Mouse (Mus musculus): Measurements from ENCODE around the gene Actr1a. TPM values are rescaled to one million over a fixed set of nuclear protein-coding genes. Genes with fewer than 3 reads are reported as not detected.
A peak's percentile ranks its signal among the peaks of the same experiment; 100 is the strongest.

Gene Actr1a
- 100 to 1,000 TPM; 179 to 197 TPM for total RNA-seq (2021)
- long read RNA-seq, experiment 1, transcript Actr1a-201 (11 exons, 2,757 nt), result major isoform, 291 of 318 reads
- long read RNA-seq, experiment 1, partial matches to known transcripts, result 18 of 318 reads
- long read RNA-seq, experiment 1, other reads (novel, unspliced or antisense), result 9 of 318 reads
- long read RNA-seq, experiment 2, transcript Actr1a-201 (11 exons, 2,757 nt), result major isoform, 168 of 191 reads
- long read RNA-seq, experiment 2, partial matches to known transcripts, result 11 of 191 reads
- long read RNA-seq, experiment 2, other reads (novel, unspliced or antisense), result 12 of 191 reads

DNA sequence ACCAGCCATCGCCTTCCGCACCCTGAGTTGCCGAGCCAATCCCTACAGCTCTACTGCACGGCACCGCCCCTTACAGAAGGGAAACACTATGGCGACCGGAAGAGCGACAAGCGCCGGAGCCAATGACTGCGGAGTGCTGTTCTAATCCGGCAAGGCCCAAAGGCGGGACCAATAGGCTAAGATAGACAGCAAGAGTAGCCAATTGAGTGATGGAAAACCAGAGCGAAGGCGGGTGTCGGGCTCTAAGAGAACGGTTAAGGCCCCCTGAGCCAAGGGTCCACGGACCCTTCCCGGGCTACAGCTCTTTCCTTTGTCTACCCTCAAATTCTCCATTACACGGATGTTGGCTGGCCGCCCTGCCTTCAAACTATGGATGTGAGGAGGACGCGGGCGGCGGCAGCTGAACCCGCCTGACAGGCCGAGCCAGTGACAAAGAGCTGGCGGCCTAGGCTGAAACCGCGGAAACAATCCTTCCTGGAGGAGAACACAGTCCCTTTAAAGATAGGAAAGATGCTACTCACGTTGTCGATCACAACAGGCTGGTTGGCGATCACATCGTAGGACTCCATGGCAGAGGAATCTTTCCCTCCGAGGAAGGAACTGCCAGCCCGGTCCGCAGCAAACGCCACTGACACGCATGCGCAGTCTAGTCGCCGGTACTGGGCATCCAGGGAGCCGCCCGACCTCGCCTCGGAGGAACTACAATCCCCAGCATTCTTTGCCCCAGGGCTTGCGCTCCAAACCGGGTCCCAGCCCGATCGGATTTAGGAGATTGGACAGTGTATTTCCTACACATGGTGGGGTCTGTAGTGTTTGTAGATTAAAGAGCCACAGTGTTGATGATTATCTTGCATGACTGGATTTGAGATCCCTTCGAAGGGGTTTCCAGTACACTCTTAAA lies at the start of gene Actr1a:
Actr1a (minus strand) TSS at position 640 of the 901 bp plus-strand sequence.
- Histone ChIP-seq H3K4me3 (peak within 1 kb of the TSS; percentile 94), H3K27ac (peak within 1 kb of the TSS; percentile 84)
- TF ChIP-seq CTCF (IDR thresholded peaks at IDR 0.05), result no peak
- intact Hi-C loops (cut with DNase I), result loop anchor here (1.0 to 5.0 kb wide), 4 partner anchors 29 to 132 kb away; partner anchors contain the start of gene Trim8
- DNase-seq (ENCODE audit: extremely low spot score in 1 of 2, low spot score in 2 of 2), result peak; percentile 96 to 97

DNA sequence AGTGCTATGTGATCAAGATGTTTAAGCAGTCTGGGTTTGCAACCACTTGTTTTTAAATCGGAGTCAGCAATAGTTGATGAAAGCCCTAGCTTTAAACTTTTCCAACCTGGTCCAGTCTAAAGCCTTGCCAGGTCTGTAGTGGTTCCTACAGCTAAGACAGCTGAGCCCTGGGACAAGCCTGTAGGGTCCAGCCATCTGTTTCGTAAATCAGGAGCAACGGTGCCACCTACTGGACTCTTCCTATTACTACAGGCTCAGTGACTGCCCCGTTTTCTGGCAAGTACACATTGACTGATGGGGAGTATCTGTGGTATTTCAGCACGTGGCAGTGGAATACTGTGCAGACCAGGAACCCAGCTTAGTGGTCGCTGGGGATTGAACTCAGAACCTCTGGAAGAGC lies 48.7 kb upstream of the Actr1a start:
- H3K27ac ChIP-seq, result no peak overlapping the region
- intact Hi-C loops (cut with DNase I), result loop anchor here (1.0 kb wide), 1 partner anchor 45 kb away; no protein-coding TSS in a partner anchor
- H3K4me3 ChIP-seq, result no peak overlapping the region
- peak; percentile 66 to 69 for DNase-seq (ENCODE audit: extremely low spot score in 1 of 2, low spot score in 2 of 2)
- peak; percentile 83 for TF ChIP-seq CTCF (IDR thresholded peaks at IDR 0.05)

DNA sequence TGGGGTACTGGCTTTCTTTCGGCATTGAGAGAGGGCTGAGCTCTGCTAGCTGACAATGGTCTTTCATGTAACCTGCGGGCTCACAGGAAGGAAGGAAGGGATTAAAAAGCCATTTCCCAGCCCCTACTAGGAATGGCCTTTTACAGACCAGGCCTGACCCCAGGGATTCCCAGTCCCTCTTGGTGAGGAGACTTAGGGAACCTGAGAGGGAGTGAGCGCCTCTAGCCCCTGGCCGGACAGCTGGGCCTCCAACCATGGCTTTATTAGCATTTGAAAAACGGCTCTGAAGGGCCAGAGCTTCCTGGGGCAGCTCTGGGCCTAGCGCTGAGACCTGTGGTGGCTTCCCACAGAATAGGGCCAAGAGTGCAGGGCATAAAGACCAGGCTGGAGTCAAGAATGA lies 48.0 kb upstream of the Actr1a start:
- DNase-seq (ENCODE audit: extremely low spot score in 1 of 2, low spot score in 2 of 2), result no peak
- Histone ChIP-seq H3K27ac (no peak overlapping the region), H3K4me3 (no peak overlapping the region)
- TF ChIP-seq CTCF (IDR thresholded peaks at IDR 0.05), result no peak
- intact Hi-C loops (cut with DNase I), result no loop called here

- Histone ChIP-seq H3K27ac (no peak overlapping the region), H3K4me3 (no peak overlapping the region)
- intact Hi-C loops (cut with DNase I), result no loop called here
- DNase-seq (ENCODE audit: extremely low spot score in 1 of 2, low spot score in 2 of 2), result no peak
- TF ChIP-seq CTCF (IDR thresholded peaks at IDR 0.05), result peak; percentile 37; the same call in 1 of the 2 replicates
Measured at GRCm38 (mm10) chr19:46435492-46435891, 39.9 kb upstream of the Actr1a start.

GRCm38 (mm10) chr19:46434591-46434990 lies 39.0 kb upstream of the Actr1a start:
- intact Hi-C loops (cut with DNase I), result no loop called here
- TF ChIP-seq CTCF (IDR thresholded peaks at IDR 0.05), result no peak
- DNase-seq (ENCODE audit: extremely low spot score in 1 of 2, low spot score in 2 of 2), result no peak
- Histone ChIP-seq H3K4me3 (no peak overlapping the region), H3K27ac (no peak overlapping the region)

DNA sequence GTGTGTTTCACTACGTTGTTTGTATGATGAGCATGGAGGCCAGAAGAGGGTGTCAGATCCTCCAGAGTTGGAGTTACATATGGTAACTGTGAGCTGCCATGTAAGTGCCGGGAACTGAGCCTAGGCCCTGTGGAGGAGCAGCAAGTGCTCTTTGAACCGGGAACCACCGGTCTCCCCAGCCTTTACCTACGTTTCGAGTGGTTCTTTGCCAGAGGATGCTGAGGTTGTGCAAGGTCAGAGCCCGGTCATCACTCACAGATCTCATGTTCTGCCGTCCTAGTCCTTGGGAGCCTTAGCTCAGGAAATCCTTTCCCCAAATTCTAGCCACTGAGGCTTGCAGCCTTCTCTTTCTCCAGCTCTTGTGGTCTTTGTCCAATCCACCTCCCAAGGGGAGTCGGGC lies 38.6 kb upstream of the Actr1a start:
- intact Hi-C loops (cut with DNase I), result no loop called here
- no peak for TF ChIP-seq CTCF (IDR thresholded peaks at IDR 0.05)
- H3K4me3 ChIP-seq, result no peak overlapping the region
- H3K27ac ChIP-seq, result no peak overlapping the region
- DNase-seq (ENCODE audit: extremely low spot score in 1 of 2, low spot score in 2 of 2), result no peak

GRCm38 (mm10) chr19:46433712-46434111 lies 38.2 kb upstream of the Actr1a start:
- H3K4me3 ChIP-seq, result no peak overlapping the region
- H3K27ac ChIP-seq, result no peak overlapping the region
- TF ChIP-seq CTCF (IDR thresholded peaks at IDR 0.05), result no peak
- DNase-seq (ENCODE audit: extremely low spot score in 1 of 2, low spot score in 2 of 2), result no peak
- intact Hi-C loops (cut with DNase I), result no loop called here

DNA sequence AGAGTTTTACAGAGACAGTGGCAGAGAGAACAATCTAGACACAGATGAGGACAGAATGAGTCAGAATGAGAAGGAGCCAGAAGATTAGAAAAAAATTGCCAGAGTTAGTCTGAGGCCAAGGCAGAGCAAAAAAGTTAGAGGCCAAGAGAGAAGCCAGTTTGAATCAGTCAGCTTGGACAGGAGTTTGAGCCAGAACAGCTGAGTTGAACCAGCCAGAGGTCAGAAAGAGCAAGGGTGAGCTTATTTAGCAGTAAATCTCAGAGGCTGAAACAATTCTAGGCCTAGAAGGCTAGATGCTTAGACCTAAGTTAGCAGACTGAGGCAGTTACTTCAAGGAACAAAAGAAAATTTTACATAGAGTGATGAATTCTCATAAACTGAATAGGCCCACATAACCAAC lies 33.7 kb upstream of the Actr1a start:
- DNase-seq (ENCODE audit: extremely low spot score in 1 of 2, low spot score in 2 of 2), result no peak
- no peak overlapping the region for H3K27ac ChIP-seq
- TF ChIP-seq CTCF (IDR thresholded peaks at IDR 0.05), result no peak
- intact Hi-C loops (cut with DNase I), result no loop called here
- no peak overlapping the region for H3K4me3 ChIP-seq

- no peak for DNase-seq (ENCODE audit: extremely low spot score in 1 of 2, low spot score in 2 of 2)
- H3K27ac ChIP-seq, result no peak overlapping the region
- H3K4me3 ChIP-seq, result no peak overlapping the region
- intact Hi-C loops (cut with DNase I), result no loop called here
- TF ChIP-seq CTCF (IDR thresholded peaks at IDR 0.05), result no peak
Measured at GRCm38 (mm10) chr19:46426488-46426887, 30.9 kb upstream of the Actr1a start.

DNA sequence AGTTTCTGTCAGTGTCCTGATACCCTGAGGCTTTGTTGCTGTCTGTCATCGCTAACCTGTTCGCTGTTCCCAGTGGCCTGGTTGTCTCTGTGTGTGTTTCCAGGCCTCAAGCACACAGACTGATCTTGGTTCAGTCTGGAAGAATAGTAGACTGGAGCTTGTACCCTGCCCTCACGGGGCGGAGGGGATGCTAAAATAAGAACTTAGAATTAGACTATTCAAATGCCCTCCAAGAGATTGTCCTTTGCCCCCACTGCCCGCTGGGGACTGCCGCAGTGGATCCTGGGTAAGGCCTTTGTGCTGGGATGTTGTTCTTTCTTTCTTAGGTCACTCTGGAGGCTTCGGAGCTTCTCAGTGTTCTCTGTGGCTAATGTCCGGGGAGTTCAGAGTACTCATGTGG lies 29.7 kb upstream of the Actr1a start:
- no peak overlapping the region for H3K27ac ChIP-seq
- H3K4me3 ChIP-seq, result no peak overlapping the region
- no peak for DNase-seq (ENCODE audit: extremely low spot score in 1 of 2, low spot score in 2 of 2)
- intact Hi-C loops (cut with DNase I), result no loop called here
- no peak for TF ChIP-seq CTCF (IDR thresholded peaks at IDR 0.05)

DNA sequence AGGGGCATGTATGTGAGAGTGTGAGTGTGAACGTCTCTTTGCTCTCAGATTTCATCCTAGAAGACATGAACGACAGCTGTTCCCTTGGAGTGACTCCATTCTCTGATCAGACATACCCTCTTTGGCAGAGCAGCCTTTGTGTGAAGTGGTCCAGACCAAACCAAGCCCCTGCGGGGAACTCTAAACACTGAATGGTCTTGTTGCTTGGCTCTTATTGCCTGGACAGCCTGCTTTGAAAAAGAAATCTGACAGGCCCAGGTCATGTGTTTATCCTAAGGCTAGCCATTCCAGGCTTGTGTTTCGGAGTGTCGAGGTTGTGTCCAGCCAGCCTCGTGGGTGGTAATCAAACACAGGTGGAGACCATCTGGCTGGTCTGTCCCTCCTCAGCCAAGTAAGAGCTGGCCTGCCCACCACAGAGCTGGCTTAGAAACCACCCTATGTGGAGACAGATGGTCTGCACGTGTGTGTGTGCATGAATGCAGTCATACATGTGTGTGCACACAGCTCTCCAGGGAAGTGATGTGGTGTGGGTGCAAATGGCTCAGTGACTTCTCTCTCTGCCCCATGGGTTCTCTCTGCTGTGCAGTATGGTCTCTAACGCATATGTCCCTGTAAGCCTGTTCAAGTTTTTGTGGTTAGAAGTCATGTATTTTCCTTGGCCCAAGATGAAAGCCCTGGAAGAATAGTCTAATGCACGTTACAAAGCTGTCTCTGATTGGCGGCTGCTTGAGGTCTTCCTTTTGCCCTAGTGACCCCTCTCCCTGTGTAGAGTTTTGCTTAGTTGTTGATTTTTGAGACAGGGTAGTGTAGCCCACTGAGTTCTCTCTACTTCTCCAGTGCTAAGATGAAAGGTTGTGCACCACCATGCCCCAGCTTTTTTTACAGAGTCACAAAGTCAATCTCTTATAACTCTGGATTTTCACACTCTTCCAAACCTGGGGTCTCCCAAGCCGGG lies 27.1 kb upstream of the Actr1a start:
- no peak for TF ChIP-seq CTCF (IDR thresholded peaks at IDR 0.05)
- DNase-seq (ENCODE audit: extremely low spot score in 1 of 2, low spot score in 2 of 2), result no peak
- H3K27ac ChIP-seq, result no peak overlapping the region
- H3K4me3 ChIP-seq, result no peak overlapping the region
- intact Hi-C loops (cut with DNase I), result no loop called here
